Mouse (Mus musculus): ENCODE data around the gene C1qtnf1. TPM values are rescaled to one million over a fixed set of nuclear protein-coding genes. Genes with fewer than 3 reads are reported as not detected.
A peak's percentile ranks its signal among the peaks of the same experiment; 100 is the strongest.

The C1qtnf1 gene
- total and polyA plus RNA-seq, 2 experiments: 6.6 to 9.2 TPM

DNA sequence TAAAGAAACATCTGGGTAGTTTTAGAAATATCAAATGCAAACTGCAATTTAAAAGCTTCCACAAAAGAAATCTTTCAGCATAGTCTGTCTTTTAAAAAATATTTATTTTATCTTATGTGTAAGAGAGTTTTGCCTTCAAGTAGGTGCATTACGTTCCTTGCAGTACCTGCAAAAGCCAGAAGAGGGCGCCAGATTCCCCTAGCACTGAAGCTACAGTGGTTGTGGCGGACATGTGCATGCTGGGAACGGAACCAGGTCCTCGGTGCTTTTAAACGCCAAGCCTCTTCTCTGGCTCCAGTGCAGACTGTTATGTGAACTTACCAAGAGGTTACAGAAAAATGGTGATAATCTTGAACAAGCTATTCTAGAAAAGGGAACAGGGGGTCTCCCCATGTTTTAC is 32.3 kb downstream of the C1qtnf1 start:
- Histone ChIP-seq H3K4me3 (ENCODE audit: insufficient read depth, low read depth, low read length) (no peak overlapping the region), H3K27ac (replicated peaks; ENCODE audit: insufficient read depth, low read depth, low read length) (no peak overlapping the region), H3K27me3 (ENCODE audit: control insufficient read depth, insufficient read depth, low read length) (no peaks in the 10 kb centered on the region), H3K36me3 (ENCODE audit: control insufficient read depth, insufficient read depth, low read length) (no peaks in the 10 kb centered on the region), H3K9ac (ENCODE audit: low read depth, low read length) (no peak overlapping the region), H3K79me2 (ENCODE audit: control insufficient read depth, insufficient read depth, low read length) (no peaks in the 10 kb centered on the region), H3K4me1 (ENCODE audit: control insufficient read depth, insufficient read depth, low read length) (no peaks in the 10 kb centered on the region; the same call in 1 of the 2 replicates)
- no peak for DNase-seq (ENCODE audit: extremely low read depth, low read depth, low spot score)
- 77% methylated on average over 6 of the region's 6 CpGs for WGBS
- TF ChIP-seq POLR2A (IDR thresholded peaks at IDR 0.05; ENCODE audit: extremely low read depth, insufficient read depth, low read length) (no peak), CTCF (IDR thresholded peaks at IDR 0.05; ENCODE audit: low read depth, low read length) (peak; percentile 72)

DNA sequence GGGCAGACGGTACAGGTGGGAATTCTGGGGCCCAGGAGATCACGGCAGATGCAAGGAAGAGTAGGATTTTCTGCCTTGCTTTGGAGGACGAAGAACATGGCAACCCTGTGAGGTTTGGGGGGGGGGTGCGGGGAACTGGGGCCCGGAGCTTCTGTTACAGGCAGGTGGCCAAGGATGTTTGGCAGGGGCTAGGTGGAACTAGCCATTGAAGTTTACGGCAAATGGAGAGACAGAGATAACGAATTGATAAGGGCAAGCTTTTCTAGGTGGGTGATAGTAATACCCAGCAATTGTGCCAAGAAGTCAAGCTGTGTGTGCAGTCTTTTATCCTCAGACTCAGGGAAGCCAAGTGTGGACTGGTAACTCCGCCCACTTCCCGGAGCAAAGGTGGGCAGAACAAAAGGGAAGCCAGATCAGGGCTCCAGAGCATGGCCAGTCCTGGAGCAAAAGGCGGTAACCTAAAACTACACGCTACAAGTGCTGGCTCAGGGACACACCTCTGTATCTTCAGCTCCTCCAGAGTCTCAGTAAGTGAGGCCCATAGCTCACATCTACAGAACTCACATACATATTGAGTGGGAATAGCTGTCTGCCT is 39.5 kb downstream of the C1qtnf1 start:
- Histone ChIP-seq H3K27ac (replicated peaks; ENCODE audit: insufficient read depth, low read depth, low read length) (no peak overlapping the region), H3K27me3 (ENCODE audit: control insufficient read depth, insufficient read depth, low read length) (no peaks in the 10 kb centered on the region)
- TF ChIP-seq POLR2A (IDR thresholded peaks at IDR 0.05; ENCODE audit: extremely low read depth, insufficient read depth, low read length) (no peak), CTCF (IDR thresholded peaks at IDR 0.05; ENCODE audit: low read depth, low read length) (no peak)

DNA sequence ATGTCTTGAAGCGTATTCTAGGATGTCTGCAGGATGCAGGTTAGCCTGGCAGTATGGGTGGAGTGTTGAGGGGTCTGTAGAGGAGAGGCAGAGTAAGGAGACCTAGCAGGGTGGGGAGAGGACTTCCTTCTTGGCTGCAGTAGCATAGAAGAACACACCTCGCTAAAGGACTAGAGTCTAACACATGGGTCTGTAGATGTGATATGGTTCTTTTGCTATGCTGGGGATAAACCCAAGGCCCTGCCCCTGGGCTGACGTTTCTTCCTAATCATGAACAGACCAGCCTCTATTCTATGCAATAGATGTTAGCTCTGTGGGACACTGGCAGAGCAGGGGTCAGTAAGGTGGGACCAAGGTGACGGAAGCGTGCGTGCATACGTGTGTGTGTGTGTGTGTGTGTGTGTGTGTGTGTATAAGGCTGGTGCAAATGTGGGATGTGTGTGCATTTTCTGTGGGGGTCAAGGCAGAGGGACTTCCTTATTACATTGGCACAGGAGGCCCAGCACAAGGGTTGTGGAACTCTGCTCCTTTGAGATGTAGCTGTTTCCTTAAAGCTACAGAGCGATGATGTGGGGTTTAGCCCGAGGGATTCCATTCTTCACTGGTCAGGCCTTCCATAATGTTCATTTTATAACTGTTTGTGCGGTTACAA is 41.6 kb downstream of the C1qtnf1 start:
- no peak for TF ChIP-seq CTCF (IDR thresholded peaks at IDR 0.05; ENCODE audit: low read depth, low read length)
- TF ChIP-seq POLR2A (IDR thresholded peaks at IDR 0.05; ENCODE audit: extremely low read depth, insufficient read depth, low read length): no peak
- Histone ChIP-seq H3K9ac (ENCODE audit: low read depth, low read length) (no peak overlapping the region), H3K4me1 (ENCODE audit: control insufficient read depth, insufficient read depth, low read length) (no peaks in the 10 kb centered on the region; the same call in 1 of the 2 replicates), H3K4me3 (ENCODE audit: insufficient read depth, low read depth, low read length) (no peak overlapping the region), H3K79me2 (ENCODE audit: control insufficient read depth, insufficient read depth, low read length) (no peaks in the 10 kb centered on the region), H3K27ac (replicated peaks; ENCODE audit: insufficient read depth, low read depth, low read length) (no peak overlapping the region), H3K36me3 (ENCODE audit: control insufficient read depth, insufficient read depth, low read length) (no peaks in the 10 kb centered on the region), H3K27me3 (ENCODE audit: control insufficient read depth, insufficient read depth, low read length) (no peaks in the 10 kb centered on the region)
- 82% methylated on average over 10 of the region's 10 CpGs for WGBS
- no peak for DNase-seq (ENCODE audit: extremely low read depth, low read depth, low spot score)

More for the DNA sequence above, 39.5 kb downstream of the C1qtnf1 start:
- Histone ChIP-seq H3K36me3 (ENCODE audit: control insufficient read depth, insufficient read depth, low read length) (no peaks in the 10 kb centered on the region), H3K4me1 (ENCODE audit: control insufficient read depth, insufficient read depth, low read length) (no peaks in the 10 kb centered on the region), H3K4me3 (ENCODE audit: insufficient read depth, low read depth, low read length) (no peak overlapping the region), H3K79me2 (ENCODE audit: control insufficient read depth, insufficient read depth, low read length) (no peaks in the 10 kb centered on the region), H3K9ac (ENCODE audit: low read depth, low read length) (no peak overlapping the region)
- DNase-seq (ENCODE audit: extremely low read depth, low read depth, low spot score): no peak
- WGBS: 56% methylated on average over 11 of the region's 11 CpGs

DNA sequence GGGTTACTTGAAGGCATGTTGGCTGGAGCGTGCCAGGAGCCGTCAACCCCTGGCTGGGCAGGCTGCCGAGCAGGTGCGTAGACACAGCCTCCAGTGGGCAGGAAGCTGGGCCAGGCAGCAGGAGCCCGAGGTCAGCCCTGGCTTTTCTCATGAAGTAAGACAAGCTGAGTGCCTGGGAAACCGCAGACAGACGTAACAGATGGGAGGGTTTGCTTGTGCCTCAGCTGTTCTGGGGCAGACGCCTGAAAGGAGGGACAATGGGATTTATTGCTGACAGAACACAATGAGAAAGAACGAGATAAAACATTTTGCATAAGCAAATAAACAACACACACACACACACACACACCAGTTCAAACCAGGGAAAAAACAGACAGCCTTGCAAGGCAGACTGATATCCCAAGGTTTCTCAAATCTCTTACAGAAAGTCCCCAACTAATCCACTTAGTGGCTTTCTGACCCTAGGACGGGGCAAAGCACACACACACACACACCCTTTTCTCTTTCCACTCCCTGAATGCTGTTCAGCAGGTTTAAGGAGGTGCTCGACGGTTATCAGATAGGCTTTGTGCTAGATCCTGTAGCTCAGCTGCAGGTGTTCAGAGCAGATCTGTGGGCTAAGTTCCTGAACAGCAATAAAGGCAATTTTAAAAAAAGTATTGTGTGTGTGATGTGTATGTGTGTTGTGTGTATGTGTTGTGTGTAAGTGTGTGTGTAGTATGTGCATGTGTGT is 42.4 kb downstream of the C1qtnf1 start:
- H3K9ac ChIP-seq (ENCODE audit: low read depth, low read length): no peak overlapping the region
- TF ChIP-seq CTCF (IDR thresholded peaks at IDR 0.05; ENCODE audit: low read depth, low read length): no peak
- H3K27ac ChIP-seq (replicated peaks; ENCODE audit: insufficient read depth, low read depth, low read length): no peak overlapping the region
- 39% methylated on average over 12 of the region's 12 CpGs for WGBS
- H3K36me3 ChIP-seq (ENCODE audit: control insufficient read depth, insufficient read depth, low read length): no peaks in the 10 kb centered on the region
- H3K79me2 ChIP-seq (ENCODE audit: control insufficient read depth, insufficient read depth, low read length): no peaks in the 10 kb centered on the region
- H3K4me1 ChIP-seq (ENCODE audit: control insufficient read depth, insufficient read depth, low read length): no peaks in the 10 kb centered on the region; the same call in 1 of the 2 replicates
- H3K27me3 ChIP-seq (ENCODE audit: control insufficient read depth, insufficient read depth, low read length): no peaks in the 10 kb centered on the region
- H3K4me3 ChIP-seq (ENCODE audit: insufficient read depth, low read depth, low read length): no peak overlapping the region
- DNase-seq (ENCODE audit: extremely low read depth, low read depth, low spot score): peak; percentile 15

DNA sequence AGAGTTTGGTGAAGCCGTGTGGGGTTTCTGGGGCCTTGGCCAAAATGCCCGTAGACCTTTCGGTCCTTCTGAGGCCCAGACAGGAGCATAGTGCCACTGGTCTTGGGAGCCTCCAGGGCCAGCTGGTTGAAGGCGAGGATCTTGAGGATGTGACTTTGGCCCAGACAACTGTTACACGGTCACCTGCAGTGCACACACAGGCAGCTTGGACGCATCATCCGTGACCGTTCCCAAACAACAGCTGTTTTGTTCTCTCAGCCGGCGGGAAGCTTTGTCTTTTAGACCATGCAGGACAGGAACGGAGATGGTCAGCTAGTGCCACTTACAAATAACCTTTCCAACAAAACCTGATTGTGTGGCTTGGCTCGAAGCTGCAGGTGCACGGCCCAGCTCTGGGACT is 43.7 kb downstream of the C1qtnf1 start:
- Histone ChIP-seq H3K36me3 (ENCODE audit: control insufficient read depth, insufficient read depth, low read length) (no peaks in the 10 kb centered on the region), H3K27ac (replicated peaks; ENCODE audit: insufficient read depth, low read depth, low read length) (no peak overlapping the region), H3K9ac (ENCODE audit: low read depth, low read length) (no peak overlapping the region), H3K79me2 (ENCODE audit: control insufficient read depth, insufficient read depth, low read length) (no peaks in the 10 kb centered on the region), H3K4me3 (ENCODE audit: insufficient read depth, low read depth, low read length) (no peak overlapping the region), H3K4me1 (ENCODE audit: control insufficient read depth, insufficient read depth, low read length) (no peaks in the 10 kb centered on the region; the same call in 1 of the 2 replicates), H3K27me3 (ENCODE audit: control insufficient read depth, insufficient read depth, low read length) (no peaks in the 10 kb centered on the region)
- TF ChIP-seq POLR2A (IDR thresholded peaks at IDR 0.05; ENCODE audit: extremely low read depth, insufficient read depth, low read length): no peak
- no peak for TF ChIP-seq CTCF (IDR thresholded peaks at IDR 0.05; ENCODE audit: low read depth, low read length)
- WGBS: 95% methylated on average over 13 of the region's 13 CpGs
- DNase-seq (ENCODE audit: extremely low read depth, low read depth, low spot score): no peak

Measured in liver, adult 2 months (tissue).